Mouse (Mus musculus) brown adipose tissue, adult 24 weeks (tissue): ENCODE measurements around the gene Dst. TPM values are rescaled to one million over a fixed set of nuclear protein-coding genes. Genes with fewer than 3 reads are reported as not detected.

Experiments
- H3K27ac ChIP-seq: fragments of 200-500 bp; replicated peaks from 2 replicates; pipeline ENCODE4 v1.5.1; 2012; ENCODE audit warnings: low read depth, mild to moderate bottlenecking, low read length
- H3K4me1 ChIP-seq: fragments of 200-500 bp; 2 replicates; pipeline ENCODE4 v1.6.1; 2012; ENCODE audit warnings: low read length, mixed read lengths; ENCODE audit not compliant: control insufficient read depth, insufficient read depth, insufficient read length
- H3K4me3 ChIP-seq: fragments of 200-500 bp; 2 replicates; pipeline ENCODE4 v1.5.1; 2012; ENCODE audit warnings: low read depth, mild to moderate bottlenecking, low read length, moderate library complexity; ENCODE audit not compliant: insufficient read depth
- polyA plus RNA-seq: library from polyadenylated mRNA; stranded (reverse); fragments of >200 nt; gene quantifications from 2 replicates; pipeline ENCODE4 v1.2.4, GENCODE M21; 2012; ENCODE audit not compliant: missing spikeins, insufficient read depth, insufficient read length

Gene Dst
- polyA plus RNA-seq, 1 experiment = 42.7 TPM

DNA sequence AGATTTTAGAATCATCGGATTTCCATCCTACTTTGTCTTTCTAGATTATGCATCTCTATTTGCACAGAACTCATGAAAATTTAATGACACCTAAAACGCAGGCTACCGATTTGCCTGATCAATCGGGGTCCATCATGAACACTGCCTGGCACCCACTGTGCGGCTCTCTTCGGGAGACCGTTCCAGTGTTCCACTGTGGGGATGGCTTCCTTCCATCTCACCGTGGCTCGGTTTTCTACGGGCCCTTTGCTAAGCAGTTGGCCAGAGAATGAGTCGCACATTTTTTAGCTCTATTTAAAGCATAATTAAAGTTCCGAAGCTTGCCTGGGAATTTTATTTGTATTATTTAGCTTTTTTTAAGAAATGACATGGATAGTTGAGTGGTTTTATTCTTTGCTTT lies 72.4 kb downstream of the Dst start:
- peaks cover 10% of the 10 kb centered on the region for H3K4me1 ChIP-seq
- H3K4me3 ChIP-seq = no peak overlapping the region
- no peak overlapping the region for H3K27ac ChIP-seq

DNA sequence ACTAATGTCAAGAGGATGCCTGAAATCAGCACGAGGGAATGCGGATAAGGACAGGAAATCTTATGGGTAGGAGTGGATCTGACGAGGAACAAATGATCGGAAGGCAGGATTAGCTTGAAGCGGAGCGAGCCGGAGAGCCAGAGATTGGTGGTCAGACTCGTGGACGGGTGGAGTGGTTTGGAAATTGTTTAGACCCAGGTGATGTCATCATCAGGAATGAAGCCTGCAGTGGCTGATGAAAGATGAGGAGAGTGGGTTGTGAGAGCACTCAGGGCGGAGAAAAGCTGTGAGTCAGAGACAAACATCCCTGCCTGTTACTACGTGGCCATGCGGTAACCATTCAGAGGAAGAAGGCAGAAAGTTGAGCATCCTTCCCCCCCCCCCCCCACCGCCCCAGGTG lies 81.6 kb downstream of the Dst start:
- H3K4me1 ChIP-seq = no peaks in the 10 kb centered on the region

GRCm38 (mm10) chr1:33991067-33991466 lies 83.0 kb downstream of the Dst start:
- no peak overlapping the region for H3K4me3 ChIP-seq
- H3K27ac ChIP-seq = no peak overlapping the region
- no peaks in the 10 kb centered on the region for H3K4me1 ChIP-seq

More for the DNA sequence above, 81.6 kb downstream of the Dst start:
- H3K4me3 ChIP-seq = no peak overlapping the region
- no peak overlapping the region for H3K27ac ChIP-seq

DNA sequence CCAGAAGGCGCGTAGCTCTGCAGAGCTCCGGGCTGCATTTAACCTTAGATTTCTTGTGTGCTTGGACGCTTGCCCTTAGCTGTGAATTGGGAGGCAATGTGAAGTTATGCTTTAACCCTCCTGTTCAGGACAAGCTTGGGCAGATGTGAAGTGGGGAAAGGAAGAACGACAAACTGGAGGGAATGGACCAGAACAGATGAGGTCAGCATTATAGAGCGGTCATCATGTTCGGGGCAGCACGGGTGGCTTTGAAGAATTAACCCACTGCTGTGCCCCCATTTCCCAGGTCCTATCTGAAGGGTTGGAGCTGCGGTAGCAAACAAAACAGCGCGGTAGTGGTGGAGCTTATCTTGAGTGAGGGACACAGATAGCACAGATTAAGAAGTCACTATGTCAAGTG lies 84.8 kb downstream of the Dst start:
- Histone ChIP-seq H3K4me3 (no peak overlapping the region), H3K4me1 (no peaks in the 10 kb centered on the region), H3K27ac (no peak overlapping the region)

- Histone ChIP-seq H3K4me1 (no peaks in the 10 kb centered on the region), H3K27ac (0 out of 2 replicates have a peak overlapping the region, but pooled peaks have one; percentile 7), H3K4me3 (no peak overlapping the region)
Measured at GRCm38 (mm10) chr1:33994201-33994600, 86.2 kb downstream of the Dst start.

DNA sequence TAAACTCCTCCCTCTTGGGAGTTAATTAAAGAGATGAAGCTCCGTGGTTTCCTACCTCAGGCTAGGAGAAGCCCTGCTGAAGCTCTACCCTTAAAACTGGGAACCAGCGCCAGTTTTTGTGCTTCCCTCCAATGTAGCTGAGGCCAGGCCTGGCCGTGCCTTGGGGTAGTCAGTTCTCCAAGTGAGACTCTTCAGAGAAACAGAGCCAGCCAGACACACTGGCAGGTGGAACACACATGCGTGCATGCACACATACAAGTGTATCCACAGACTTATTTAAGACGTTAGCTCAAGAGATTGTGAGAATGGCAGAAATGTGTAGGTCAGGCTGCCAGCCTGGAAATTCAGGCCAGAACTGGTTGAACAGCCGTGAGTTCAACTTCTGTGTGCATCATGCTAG lies 87.4 kb downstream of the Dst start:
- Histone ChIP-seq H3K27ac (no peak overlapping the region), H3K4me3 (no peak overlapping the region), H3K4me1 (no peaks in the 10 kb centered on the region)

GRCm38 (mm10) chr1:33996105-33996887 lies 88.3 kb downstream of the Dst start:
- no peaks in the 10 kb centered on the region for H3K4me1 ChIP-seq
- no peak overlapping the region for H3K27ac ChIP-seq
- H3K4me3 ChIP-seq = no peak overlapping the region

DNA sequence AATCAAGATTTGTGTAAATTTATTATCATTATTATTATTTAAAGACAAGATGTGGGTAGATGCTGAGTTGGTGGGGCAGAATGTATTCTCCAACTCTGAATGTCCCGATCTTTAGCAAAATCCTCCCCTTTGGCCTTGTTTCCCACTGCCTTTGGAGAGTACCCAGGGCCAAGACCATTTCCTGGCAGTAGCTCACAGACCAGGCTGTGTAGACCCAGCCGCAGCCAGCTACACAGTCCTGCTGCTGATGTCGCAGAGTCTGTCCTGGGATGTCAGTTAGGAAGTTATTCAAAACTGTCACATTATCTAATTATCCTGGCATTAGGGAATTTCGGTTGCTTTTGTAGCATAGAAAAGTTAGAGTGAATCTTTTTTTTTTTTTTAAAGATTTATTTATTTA lies 94.3 kb downstream of the Dst start:
- no peak overlapping the region for H3K4me3 ChIP-seq
- no peak overlapping the region for H3K27ac ChIP-seq
- H3K4me1 ChIP-seq = peaks cover 8% of the 10 kb centered on the region

- Histone ChIP-seq H3K27ac (peak overlapping the region; percentile 18; the same call in 1 of the 2 replicates), H3K4me1 (peaks cover 12% of the 10 kb centered on the region)
Measured at GRCm38 (mm10) chr1:34002970-34003369, 94.9 kb downstream of the Dst start.

GRCm38 (mm10) chr1:34005238-34005725 lies 97.3 kb downstream of the Dst start:
- peak overlapping the region; percentile 63 for H3K27ac ChIP-seq
- H3K4me3 ChIP-seq = peak overlapping the region; percentile 27
- peaks cover 12% of the 10 kb centered on the region for H3K4me1 ChIP-seq

More at GRCm38 (mm10) chr1:34002970-34003369, 94.9 kb downstream of the Dst start:
- H3K4me3 ChIP-seq = no peak overlapping the region

DNA sequence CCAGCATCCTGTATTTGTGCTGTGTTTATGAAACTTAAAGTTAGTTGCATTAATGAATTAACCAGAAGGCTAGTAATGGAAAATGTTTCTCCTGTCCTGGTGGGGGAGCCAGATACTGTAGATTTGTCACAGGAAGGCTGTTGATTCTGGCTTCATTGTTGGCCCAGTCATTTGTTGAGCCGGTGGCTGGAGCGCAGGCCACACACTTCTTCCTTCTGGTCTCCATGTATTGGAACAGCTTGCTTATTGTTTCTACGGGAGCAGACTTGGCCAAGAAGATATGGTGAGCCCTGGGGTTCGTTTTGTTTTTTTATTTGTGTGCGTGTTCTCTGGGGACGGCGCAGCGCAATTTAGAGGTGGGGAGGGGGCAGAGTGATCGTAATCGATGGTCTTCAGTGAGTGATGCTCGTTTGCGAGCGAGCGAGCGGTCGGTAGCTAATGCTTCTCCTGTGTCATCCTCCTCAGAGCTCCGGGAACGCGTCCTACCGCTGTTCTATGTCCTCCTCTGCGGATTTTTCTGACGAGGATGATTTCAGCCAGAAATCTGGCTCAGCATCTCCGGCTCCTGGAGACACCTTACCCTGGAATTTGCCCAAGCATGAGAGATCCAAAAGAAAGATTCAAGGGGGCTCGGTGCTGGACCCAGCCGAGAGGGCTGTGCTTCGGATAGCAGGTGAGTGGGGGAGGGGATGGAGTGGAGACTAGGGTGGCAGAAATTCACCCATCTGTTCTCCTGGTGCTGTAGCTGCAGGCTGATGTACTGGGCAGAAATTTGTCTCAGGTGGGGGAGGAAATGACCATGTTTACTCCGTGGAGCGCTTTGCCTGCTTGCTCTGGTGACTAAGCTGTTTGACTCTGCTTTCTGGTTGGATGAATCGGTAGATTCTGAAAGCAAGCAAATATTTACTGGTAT lies 98.0 kb downstream of the Dst start:
- peaks cover 12% of the 10 kb centered on the region for H3K4me1 ChIP-seq
- peak overlapping the region; percentile 62 for H3K27ac ChIP-seq
- H3K4me3 ChIP-seq = peak overlapping the region; percentile 68

GRCm38 (mm10) chr1:34006828-34007361 lies 98.9 kb downstream of the Dst start:
- Histone ChIP-seq H3K27ac (peak overlapping the region; percentile 40), H3K4me3 (peak overlapping the region; percentile 68), H3K4me1 (peaks cover 12% of the 10 kb centered on the region)

GRCm38 (mm10) chr1:34007379-34007778 lies 99.4 kb downstream of the Dst start:
- Histone ChIP-seq H3K4me3 (peak overlapping the region; percentile 68), H3K27ac (peak overlapping the region; percentile 37; the same call in 1 of the 2 replicates), H3K4me1 (peaks cover 10% of the 10 kb centered on the region)

GRCm38 (mm10) chr1:34011051-34011677 lies 103.1 kb downstream of the Dst start:
- peak overlapping the region; percentile 72 for H3K27ac ChIP-seq

More at GRCm38 (mm10) chr1:34011051-34011677, 103.1 kb downstream of the Dst start:
- Histone ChIP-seq H3K4me3 (peak overlapping the region; percentile 83), H3K4me1 (peaks cover 10% of the 10 kb centered on the region)
